Mouse (Mus musculus) adrenal gland, postnatal 10 days (tissue): ENCODE data around the gene Ccdc97. TPM values are rescaled to one million over a fixed set of nuclear protein-coding genes. Genes with fewer than 3 reads are reported as not detected.
A peak's percentile ranks its signal among the peaks of the same experiment; 100 is the strongest.

Source experiments
- DNase-seq: peaks from one replicate; pipeline ENCODE4 v3.0.0; 2021; ENCODE audit warnings: mixed read lengths
- total RNA-seq, 2 experiments: library from RNA; stranded (reverse); gene quantifications; 2 replicates each; pipeline ENCODE4 v1.2.3; 2021

The Ccdc97 gene
- total RNA-seq, 2 experiments from 2014 or later = 40.4 to 46.1 TPM

GRCm38 (mm10) chr7:25720760-25721159, 1.9 kb upstream of the Ccdc97 start:
- DNase-seq = no peak

DNA sequence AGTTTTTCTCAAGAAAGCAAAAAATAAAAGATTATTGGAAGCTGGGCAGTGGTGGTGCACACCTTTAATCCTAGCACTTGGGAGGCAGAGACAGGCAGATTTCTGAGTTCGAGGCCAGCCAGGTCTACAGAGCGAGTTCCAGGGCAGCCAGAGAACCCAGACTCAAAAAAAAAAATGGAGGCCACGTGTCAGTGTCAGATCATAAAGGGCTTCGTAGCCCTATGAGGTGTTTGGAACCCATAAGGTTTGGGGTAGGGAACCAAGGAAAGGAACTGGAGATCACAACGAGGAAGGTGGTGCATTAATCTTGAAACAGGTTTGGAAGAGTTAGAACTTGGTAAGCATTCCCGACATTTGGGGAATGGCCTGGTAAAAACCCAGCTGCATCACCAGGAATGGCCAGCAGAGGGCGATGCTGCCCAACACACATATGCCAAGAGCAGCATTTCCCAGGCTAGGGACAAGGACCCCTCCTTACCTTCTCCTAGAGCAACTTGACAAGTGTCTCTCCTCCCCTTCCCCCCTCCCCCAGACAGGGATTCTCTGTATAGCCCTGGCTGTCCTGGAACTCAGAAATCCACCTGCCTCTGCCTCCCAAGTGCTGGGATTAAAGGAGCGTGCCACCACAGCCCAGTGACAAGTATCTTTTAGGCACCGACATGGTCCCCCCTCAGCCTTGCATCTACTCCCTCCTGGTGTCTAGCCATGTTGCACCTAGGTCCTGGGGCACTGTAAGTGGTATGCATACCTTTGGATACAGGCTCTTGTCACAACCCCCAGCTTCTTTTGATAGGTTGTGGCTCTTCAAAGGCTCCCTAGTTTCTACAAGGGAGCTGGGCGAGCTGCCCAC, 1.1 kb upstream of the Ccdc97 start:
- peak; percentile 89 for DNase-seq

GRCm38 (mm10) chr7:25717478-25717877, 1.4 kb downstream of the Ccdc97 start:
- DNase-seq = no peak

DNA sequence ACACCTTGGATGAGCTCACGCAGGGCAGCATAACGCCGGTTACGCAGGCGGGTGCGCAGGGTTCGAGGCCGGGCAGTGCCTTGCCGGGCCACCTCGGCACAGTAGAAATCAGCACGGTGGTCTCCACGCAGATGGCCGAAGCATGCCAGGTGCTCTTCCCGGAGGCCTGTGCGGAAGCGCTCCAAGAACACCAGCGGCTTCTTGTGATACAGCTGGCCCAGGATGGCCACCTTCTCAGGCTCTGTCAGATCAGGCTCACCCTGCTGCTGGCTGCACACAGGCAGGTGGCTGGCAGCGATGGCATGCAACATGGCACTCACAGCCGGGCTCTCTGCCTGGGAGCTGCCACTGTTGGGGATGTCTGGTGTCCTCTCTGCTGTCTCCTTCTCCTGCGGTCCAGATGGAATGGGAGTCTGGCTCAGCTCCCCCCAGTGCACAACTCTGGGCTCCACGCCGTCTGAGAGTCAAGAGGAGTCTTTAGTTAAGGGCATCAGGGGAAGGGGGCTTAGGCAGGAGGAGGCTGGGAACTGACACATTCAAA, 3.1 kb downstream of the Ccdc97 start:
- no peak for DNase-seq

GRCm38 (mm10) chr7:25714581-25714980, 4.3 kb downstream of the Ccdc97 start:
- no peak for DNase-seq

GRCm38 (mm10) chr7:25712801-25713200, 6.1 kb downstream of the Ccdc97 start:
- DNase-seq = no peak

DNA sequence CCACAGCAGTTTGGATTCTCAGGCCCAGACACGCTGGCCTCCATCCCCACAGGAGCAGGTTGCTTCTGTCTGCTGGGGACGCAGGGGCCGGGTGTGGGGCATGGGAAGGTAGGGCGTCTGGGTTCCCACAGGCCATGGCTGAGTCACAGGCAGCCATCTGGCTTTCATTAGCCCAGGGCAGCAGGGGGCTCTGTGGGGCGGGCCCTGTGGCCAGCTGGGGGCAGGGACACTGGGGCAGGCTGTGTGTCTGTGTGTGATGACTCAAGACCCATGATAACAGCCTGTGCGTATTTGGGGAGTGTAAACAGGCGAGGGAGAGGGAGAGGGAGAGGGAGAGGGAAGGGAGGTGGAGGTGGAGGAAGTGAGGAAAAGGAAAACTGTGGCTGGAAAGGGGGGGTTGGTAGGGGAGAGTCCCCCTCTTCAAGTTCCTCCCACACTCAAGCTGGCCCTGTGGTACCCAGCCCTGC, 7.1 kb downstream of the Ccdc97 start:
- peak; percentile 62 for DNase-seq

DNA sequence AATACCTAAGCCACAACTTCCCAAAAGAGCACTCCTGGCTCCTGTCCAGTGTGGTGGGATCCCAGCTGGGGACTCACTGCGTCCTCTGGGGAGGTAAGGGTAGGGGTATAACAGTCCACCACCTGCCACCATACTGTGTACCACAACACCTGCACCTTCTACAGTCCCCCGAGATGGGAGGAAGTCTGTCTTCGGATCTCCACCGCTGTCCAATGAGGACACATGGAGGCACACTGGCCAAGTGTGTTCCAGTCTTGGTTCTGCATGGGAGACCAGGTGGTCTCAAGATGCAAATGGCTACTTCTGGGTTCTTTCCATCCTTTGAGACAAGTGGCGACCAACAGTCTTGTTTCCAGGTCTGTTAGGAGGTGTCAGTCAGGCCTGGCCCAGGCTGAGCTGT, 7.7 kb downstream of the Ccdc97 start:
- no peak for DNase-seq

DNA sequence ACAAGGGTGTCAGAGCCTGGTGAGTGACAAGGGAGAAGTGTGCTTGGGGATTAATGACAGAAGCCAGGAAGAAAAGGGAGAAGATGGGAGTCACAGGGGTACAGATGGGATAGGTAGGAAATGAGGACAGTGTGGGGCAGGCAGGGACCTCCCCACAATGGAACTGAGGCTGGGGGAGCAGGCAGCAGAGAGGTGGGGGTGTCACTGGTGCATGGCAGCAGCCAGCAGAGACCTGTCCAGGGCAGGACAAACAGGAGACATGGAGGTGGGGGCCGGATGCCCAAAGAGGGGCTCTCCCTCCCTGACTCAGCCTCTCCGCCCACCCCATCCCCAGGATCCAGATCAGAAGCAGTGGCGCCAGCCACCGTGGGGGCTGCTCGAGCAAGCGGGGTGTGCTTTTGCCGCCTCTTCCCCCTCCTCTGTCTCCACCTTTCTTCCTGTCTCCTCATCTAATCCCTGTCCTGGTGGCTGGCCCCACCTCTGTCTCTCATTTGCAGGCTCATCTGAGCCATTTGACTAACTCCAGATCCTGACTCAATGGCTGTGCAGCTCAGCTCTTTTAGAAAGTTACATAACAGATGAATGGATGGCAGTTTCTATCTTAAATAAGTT, 8.3 kb downstream of the Ccdc97 start:
- DNase-seq = peak; percentile 51

- DNase-seq = peak; percentile 42
Measured at GRCm38 (mm10) chr7:25709961-25710360, 8.9 kb downstream of the Ccdc97 start.

DNA sequence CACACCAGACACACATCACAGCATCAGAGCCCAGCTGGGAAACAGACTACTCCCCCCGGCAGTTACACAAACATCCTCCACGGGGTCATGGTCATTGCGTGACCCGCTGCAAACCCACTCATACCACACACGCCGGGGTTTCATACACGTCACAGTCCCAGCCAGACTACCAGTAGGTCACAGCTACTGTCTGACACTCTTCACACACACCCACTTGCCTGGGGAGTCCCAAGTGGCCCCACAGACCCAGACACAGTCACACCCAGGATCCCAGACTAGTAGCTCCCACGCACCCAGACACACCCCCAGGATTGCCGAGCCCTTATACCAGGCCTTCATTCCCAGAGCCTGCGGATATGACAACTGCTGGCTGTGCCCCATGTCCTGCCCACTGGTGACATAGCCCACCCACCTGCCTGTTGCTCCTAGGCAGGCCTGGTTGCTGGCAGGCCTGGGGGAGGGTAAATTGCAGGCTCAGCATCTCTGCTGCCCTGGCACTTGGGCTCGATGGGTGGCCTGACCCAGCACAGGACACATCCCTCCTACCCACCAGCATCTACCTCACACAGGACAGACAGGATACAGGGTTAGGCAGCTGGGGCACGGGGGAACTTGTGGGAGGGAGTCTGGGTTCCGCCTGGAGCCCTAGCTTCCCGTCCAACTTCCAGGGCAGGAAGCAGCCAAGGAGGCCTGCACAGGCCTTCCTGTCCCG, 11.2 kb downstream of the Ccdc97 start:
- peak; percentile 56 for DNase-seq

- no peak for DNase-seq
Measured at GRCm38 (mm10) chr7:25706578-25707170, 12.2 kb downstream of the Ccdc97 start.

DNA sequence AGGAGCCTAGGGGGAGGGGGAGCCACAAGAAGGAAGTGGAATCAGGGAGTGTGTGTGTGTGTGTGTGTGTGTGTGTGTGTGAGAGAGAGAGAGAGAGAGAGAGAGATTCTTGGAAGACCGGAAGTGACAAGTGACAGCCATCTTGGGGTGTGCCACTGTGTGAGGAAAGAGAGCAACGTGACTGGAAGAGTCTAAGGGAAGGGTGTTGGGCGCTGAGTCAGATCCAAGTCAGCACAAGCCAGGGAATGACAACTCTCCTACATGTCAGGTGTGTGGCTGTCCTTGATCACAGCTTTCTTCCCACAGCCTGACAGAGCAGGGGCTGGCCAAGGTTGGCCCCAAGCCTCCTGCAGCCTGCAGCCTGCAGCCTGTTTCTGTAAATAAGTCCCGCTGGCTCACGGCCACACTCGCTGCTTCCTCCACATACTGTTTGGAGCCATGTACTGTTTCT, 13.1 kb downstream of the Ccdc97 start:
- peak; percentile 44 for DNase-seq

DNA sequence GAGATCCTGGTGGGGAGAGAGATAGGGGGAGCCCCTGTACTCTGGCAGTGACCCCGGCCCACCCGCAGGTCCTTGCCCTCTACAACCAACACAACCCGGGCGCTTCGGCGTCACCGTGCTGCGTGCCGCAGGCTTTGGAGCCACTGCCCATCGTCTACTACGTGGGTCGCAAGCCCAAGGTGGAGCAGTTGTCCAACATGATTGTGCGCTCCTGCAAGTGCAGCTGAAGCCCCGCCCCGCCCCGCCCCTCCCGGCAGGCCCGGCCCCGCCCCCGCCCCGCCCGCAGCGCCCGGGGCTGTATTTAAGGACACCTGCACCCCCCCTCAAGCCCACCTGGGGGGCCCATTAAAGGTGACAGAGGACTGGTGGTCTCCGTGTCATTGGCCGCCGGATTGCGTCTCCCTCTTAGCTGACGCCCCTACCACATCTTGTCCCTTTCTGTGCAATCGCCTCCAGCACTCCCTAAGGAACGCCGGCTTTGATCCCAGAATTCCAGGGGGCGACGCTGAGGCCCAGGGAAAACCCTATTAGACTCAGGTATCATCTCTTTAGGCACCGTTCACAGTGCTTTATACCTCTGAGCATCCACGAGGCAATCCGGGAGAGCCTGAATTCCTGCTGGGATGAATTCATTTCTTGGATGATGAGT, 14.0 kb downstream of the Ccdc97 start:
- DNase-seq = peak; percentile 46

DNA sequence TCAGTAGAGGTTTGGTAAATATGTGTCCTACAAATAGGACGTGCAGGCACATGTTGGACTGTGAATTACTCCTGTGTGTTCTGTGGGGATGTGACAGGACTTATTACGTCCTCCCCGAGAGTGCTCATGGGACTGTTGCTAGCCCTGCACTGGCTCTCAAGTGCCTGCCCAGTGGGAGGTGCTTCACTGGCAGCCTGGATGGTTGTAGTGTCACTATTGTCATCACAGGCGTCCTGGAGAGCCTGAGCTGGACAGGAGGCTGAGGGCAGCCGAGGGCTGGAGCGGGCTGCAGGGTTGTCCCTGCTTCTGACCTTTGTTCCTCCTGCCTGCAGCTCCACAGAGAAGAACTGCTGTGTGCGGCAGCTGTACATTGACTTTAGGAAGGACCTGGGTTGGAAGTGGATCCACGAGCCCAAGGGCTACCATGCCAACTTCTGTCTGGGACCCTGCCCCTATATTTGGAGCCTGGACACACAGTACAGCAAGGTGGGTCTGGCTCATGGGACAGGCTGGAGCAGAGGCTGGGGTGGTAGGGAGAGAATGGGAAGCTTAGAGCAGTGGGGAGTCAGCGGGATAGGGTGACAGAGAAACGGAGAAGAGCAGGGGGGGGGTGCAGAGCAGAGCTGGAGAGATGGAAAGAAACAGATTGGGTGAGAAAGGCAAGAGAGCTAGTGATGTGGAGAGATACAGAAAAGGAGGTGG, 14.9 kb downstream of the Ccdc97 start:
- DNase-seq = peak; percentile 48

DNA sequence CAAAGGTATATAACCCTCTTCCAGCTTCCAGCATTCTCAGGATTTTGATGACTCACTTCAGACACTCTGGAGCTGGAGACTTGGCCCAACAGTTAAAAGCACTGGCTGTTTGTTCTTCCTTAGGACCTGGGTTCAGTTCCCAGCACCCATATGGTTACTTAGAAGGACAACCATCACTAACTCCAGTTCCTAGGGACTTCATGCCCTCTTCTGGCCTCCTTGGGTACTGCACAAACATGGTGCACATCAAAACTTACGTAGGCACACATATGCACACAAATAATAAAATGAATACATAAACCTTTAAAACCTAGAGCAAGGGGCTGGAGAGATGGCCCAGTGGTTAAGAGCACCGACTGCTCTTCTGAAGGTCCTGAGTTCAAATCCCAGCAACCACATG, 16.5 kb downstream of the Ccdc97 start:
- DNase-seq = no peak

DNA sequence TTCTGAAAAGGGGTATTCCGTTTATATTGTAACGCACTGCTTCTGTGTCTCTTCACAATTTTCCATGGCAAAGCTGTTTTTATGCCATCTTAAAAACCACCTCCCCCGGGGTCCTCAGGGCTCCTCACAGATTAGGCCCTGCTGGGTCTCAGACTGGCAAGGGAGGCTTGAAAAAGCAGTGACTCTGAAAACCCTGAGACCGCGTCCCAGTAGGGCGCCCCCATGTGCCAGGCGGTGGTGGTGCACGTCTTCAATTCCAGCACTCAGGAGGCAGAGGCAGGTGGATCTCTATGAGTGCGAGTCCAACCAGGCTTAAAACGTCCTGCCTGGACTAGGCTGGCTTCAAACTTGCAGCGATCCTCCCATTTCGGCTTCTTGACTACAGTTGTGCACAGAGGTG, 18.2 kb downstream of the Ccdc97 start:
- DNase-seq = no peak

- no peak for DNase-seq
Measured at GRCm38 (mm10) chr7:25699851-25700250, 19.0 kb downstream of the Ccdc97 start.

- no peak for DNase-seq
Measured at GRCm38 (mm10) chr7:25694104-25694503, 24.8 kb downstream of the Ccdc97 start.

GRCm38 (mm10) chr7:25690051-25690450, 28.8 kb downstream of the Ccdc97 start:
- DNase-seq = no peak

- no peak for DNase-seq
Measured at GRCm38 (mm10) chr7:25689603-25690021, 29.3 kb downstream of the Ccdc97 start.
